Mouse (Mus musculus) stomach, postnatal 0 days (tissue): ENCODE results near the gene Osbpl7. TPM values are rescaled to one million over a fixed set of nuclear protein-coding genes. Genes with fewer than 3 reads are reported as not detected.

ENCODE experiments used
- ATAC-seq: fragments of 200-750 bp; cut with Nextera tagmentation; 2 replicates; pipeline ENCODE4 v1.8.0; 2017; ENCODE audit not compliant: low FRiP score, low TSS enrichment
- DNase-seq: peaks from one replicate; pipeline ENCODE4 v3.0.0-alpha.2; 2016; ENCODE audit warnings: low spot score
- H3K27ac ChIP-seq: fragments of 300-500 bp; sonication (generic); replicated peaks from 2 replicates; pipeline ENCODE4 v1.5.1; 2014; ENCODE audit warnings: mild to moderate bottlenecking, control low read depth
- H3K27me3 ChIP-seq: fragments of 300-500 bp; sonication (generic); 2 replicates; pipeline ENCODE4 v1.6.1; 2014; ENCODE audit warnings: low read length; ENCODE audit not compliant: control insufficient read depth, insufficient read depth
- H3K36me3 ChIP-seq: fragments of 300-500 bp; sonication (generic); 2 replicates; pipeline ENCODE4 v1.6.1; 2014; ENCODE audit warnings: low read length, mixed read lengths; ENCODE audit not compliant: control insufficient read depth, insufficient read depth
- H3K4me1 ChIP-seq: fragments of 300-500 bp; sonication (generic); replicated peaks from 2 replicates; pipeline ENCODE4 v1.6.1; 2014; ENCODE audit warnings: antibody characterized with exemption; ENCODE audit not compliant: control insufficient read depth, insufficient read depth
- H3K4me2 ChIP-seq: fragments of 300-500 bp; sonication (generic); replicated peaks from 2 replicates; pipeline ENCODE4 v1.6.1; 2014; ENCODE audit warnings: low read depth, mild to moderate bottlenecking, control low read depth, moderate library complexity
- H3K4me3 ChIP-seq: fragments of 300-500 bp; sonication (generic); 2 replicates; pipeline ENCODE4 v1.5.1; 2014; ENCODE audit warnings: low read depth, low read length, control low read depth
- H3K9ac ChIP-seq: fragments of 300-500 bp; sonication (generic); 2 replicates; pipeline ENCODE4 v1.6.1; 2014; ENCODE audit warnings: mild to moderate bottlenecking, low read length, control low read depth, mixed read lengths
- H3K9me3 ChIP-seq: fragments of 300-500 bp; sonication (generic); 2 replicates; pipeline ENCODE4 v1.6.1; 2016; ENCODE audit warnings: low read length; ENCODE audit not compliant: control insufficient read depth
- CTCF ChIP-seq: IDR thresholded peaks from 2 replicates; pipeline ENCODE4 v1.5.1; 2016; ENCODE audit warnings: antibody characterized with exemption, low read depth, mild to moderate bottlenecking, moderate library complexity
- EP300 ChIP-seq: optimal IDR thresholded peaks from 2 replicates; pipeline ENCODE3; 2016; ENCODE audit warnings: antibody characterized with exemption
- WGBS: fragments of 180-500 bp; shearing (Covaris S2); extraction: QIAGEN DNeasy Blood & Tissue Kit; methylation state at CpG from one replicate; pipeline ENCODE4 v1.1.7; 2014; 5-methylcytosine and 5-hydroxymethylcytosine counted together
- microRNA-seq: library from miRNA; unstranded; fragments of <30 nt; microRNA quantifications from one replicate; pipeline ENCODE4, GENCODE M21; 2016
- polyA plus RNA-seq: library from polyadenylated mRNA; unstranded; fragments of >200 nt; fragmentation: Nextera tagmentation; extraction: Ambion mirVana; gene quantifications from 2 replicates; pipeline ENCODE4 v1.2.1, GENCODE M21; 2015

The Osbpl7 gene
- polyA plus RNA-seq, 1 experiment from 2014 or later = 7.5 TPM

DNA sequence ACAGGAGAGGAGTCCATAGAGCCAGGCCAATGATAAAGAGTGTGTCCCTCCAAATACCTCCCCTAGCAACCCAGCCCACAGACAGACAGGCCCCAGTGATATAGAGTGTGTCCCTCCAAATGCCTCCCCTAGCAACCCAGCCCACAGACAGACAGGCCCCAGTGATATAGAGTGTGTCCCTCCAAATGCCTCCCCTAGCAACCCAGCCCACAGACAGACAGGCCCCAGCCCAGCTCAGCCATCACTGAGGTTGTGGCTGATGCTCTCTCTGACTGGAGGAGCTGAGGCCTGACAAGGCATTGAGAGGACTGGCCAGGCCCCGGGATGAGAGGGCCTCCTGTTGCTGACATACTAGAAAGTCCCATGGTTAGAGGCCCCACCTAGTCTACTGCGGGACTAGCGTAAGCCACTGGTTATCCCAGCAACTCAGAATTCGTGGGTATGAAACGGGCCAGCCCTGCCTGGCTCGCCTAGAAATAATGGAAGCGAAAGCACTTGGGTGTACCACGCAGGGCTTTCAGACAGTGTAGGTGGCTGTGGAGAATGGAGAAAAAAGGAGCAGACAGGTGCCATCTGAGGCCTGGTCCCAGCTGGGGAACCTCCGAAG, 62.2 kb downstream of the Osbpl7 start:
- Histone ChIP-seq H3K9me3 (no peaks in the 10 kb centered on the region), H3K36me3 (no peaks in the 10 kb centered on the region), H3K27me3 (peaks cover 8% of the 10 kb centered on the region; the same call in 1 of the 2 replicates), H3K4me3 (no peak overlapping the region), H3K4me1 (no peaks in the 10 kb centered on the region), H3K9ac (no peak overlapping the region), H3K4me2 (no peak overlapping the region), H3K27ac (no peak overlapping the region)
- ATAC-seq = no peak
- TF ChIP-seq CTCF (no peak), EP300 (no peak)
- no peak for DNase-seq
- WGBS = 79% methylated on average over 9 of the region's 9 CpGs

DNA sequence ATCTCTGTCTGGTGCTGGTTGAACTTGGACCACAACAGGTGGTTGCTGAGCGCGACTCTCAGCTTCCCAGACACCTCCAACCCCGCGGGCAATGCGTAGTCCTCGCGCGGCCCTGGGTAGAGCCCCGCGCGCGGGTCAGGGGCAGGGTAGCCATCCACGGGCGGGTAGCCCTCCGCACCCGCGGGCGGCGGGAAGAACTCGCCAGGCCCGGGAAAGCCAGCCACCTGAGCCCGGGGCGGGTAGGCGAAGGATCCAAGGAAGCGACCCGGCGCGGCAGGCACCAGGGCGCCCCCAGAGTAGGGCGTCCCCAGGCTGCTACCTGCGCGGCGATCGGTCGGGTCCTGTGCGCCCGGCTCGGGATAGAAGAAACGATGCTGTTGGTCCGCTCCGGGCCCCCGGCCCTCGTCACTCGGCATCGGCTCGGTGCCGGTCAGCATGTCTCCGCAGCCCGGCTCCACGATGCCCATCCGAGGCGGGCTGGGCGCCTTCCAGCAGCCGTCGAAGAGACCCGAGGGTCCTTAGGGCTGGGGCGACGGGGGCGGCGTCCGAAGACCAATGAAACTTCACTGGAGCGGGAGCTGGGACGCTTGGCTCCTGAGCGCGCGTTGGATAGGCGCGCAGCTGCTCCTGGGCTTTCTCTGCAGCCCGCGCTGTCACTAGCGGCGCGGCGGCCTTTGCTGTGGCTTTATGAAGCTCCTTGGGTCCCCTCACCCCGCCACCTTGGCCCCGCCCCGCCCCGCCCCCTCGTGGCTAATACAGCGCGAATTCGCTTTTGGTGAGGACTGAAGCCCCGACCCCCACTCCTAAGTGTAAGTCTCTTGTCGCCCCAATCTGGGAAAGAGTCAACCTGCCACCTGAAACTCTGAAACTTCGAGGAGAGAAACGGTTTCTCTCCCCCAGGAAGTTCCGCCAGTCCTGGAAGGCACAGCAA, 64.5 kb downstream of the Osbpl7 start, which contains the start of gene Tbx21:
Gene Tbx21, minus strand, starts transcription at position 661 of the 931 bp plus-strand sequence.
- Histone ChIP-seq H3K9ac (no peak within 1 kb of the TSS), H3K27ac (no peak within 1 kb of the TSS), H3K4me3 (peak within 1 kb of the TSS; percentile 35), H3K36me3 (no peaks in the 10 kb centered on the region), H3K4me1 (no peaks in the 10 kb centered on the region), H3K27me3 (peaks cover 8% of the 10 kb centered on the region; the same call in 1 of the 2 replicates), H3K4me2 (peak within 1 kb of the TSS; percentile 56), H3K9me3 (no peaks in the 10 kb centered on the region)
- ATAC-seq = peak; percentile 31; the same call in 1 of the 2 replicates
- TF ChIP-seq CTCF (no peak), EP300 (no peak)
- under 1% methylated on average over 82 of the region's 87 CpGs for WGBS
- no peak for DNase-seq

DNA sequence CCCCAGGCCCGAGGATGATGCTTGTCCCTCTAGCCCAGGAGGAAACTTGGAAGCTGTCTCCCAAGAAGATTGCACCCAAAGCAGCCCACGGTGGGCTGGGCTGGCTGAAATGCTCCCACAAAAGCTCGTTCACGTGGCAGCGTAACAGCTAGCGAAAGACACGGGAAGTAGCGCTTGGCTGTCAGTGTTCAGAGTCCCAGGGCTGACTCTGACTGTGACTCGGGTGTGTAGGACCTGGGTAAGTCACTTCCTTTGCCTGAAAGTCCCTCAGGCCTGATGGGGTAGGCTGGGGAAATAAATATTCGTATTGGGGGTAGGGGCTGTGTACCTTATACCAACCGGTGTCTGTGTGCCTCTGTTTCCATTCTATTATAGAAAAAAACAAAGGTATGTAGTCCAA, 65.4 kb downstream of the Osbpl7 start:
- TF ChIP-seq EP300 (no peak), CTCF (no peak)
- Histone ChIP-seq H3K9me3 (no peaks in the 10 kb centered on the region), H3K4me2 (no peak overlapping the region; the same call in 1 of the 2 replicates), H3K4me3 (peak overlapping the region; percentile 35; the same call in 1 of the 2 replicates), H3K27ac (no peak overlapping the region), H3K9ac (no peak overlapping the region), H3K27me3 (peaks cover 8% of the 10 kb centered on the region; the same call in 1 of the 2 replicates), H3K36me3 (no peaks in the 10 kb centered on the region), H3K4me1 (no peaks in the 10 kb centered on the region)
- 12% methylated on average over 11 of the region's 11 CpGs for WGBS
- ATAC-seq (no peak), DNase-seq (no peak)

Small RNA genes lying within 50 kb of the gene (microRNA-seq; reads per million reads assigned to microRNA genes)
- 2.3 reads per million for gene Mir8103

Other genes with a start within 250 kb of the Osbpl7 start
- gene Nfe2l1, start 220.7 kb upstream of the Osbpl7 start, polyA plus RNA-seq = 32.4 and 35.6 TPM in 2 replicates
- gene Copz2, start 200.8 kb upstream of the Osbpl7 start, polyA plus RNA-seq = 84.7 and 95.1 TPM in 2 replicates
- 61.7 and 64.9 TPM in 2 replicates for gene Cdk5rap3, start 134.1 kb upstream of the Osbpl7 start, polyA plus RNA-seq
- 112 and 116 TPM in 2 replicates for gene Prr15l, start 122.5 kb upstream of the Osbpl7 start, polyA plus RNA-seq
- gene Pnpo, start 106.6 kb upstream of the Osbpl7 start, polyA plus RNA-seq = 56.7 and 57.1 TPM in 2 replicates
- gene Sp2, start 67.7 kb upstream of the Osbpl7 start, polyA plus RNA-seq = 5.8 and 7.1 TPM in 2 replicates
- gene Sp6, start 37.2 kb upstream of the Osbpl7 start, polyA plus RNA-seq = 21.2 and 22.0 TPM in 2 replicates
- 11.8 and 12.5 TPM in 2 replicates for gene Scrn2, start 20.7 kb upstream of the Osbpl7 start, polyA plus RNA-seq
- 0.36 and 0.45 TPM in 2 replicates for gene Lrrc46, start 9.2 kb upstream of the Osbpl7 start, polyA plus RNA-seq
- gene Mrpl10, start 9.1 kb upstream of the Osbpl7 start, polyA plus RNA-seq = 56.3 and 60.8 TPM in 2 replicates
- 0.05 and 0.10 TPM in 2 replicates for gene Tbx21, start 64.7 kb downstream of the Osbpl7 start, polyA plus RNA-seq
- 1.8 and 2.4 TPM in 2 replicates for gene Tbkbp1, start 100.9 kb downstream of the Osbpl7 start, polyA plus RNA-seq
- gene Kpnb1, start 137.3 kb downstream of the Osbpl7 start, polyA plus RNA-seq = 18.5 and 19.2 TPM in 2 replicates
- gene Npepps, start 230.0 kb downstream of the Osbpl7 start, polyA plus RNA-seq = 43.4 and 52.8 TPM in 2 replicates